Mouse (Mus musculus): Measurements from ENCODE around the gene Calm4. TPM values are rescaled to one million over a fixed set of nuclear protein-coding genes. Genes with fewer than 3 reads are reported as not detected.

Calm4 gene
- not detected for polyA plus RNA-seq (2017; shearing (Covaris generic))

GRCm38 (mm10) chr13:3837312-3837807 is at the start of gene Calm4:
TSS of gene Calm4 (plus strand) at chr13:3837757.

GRCm38 (mm10) chr13:3804186-3804585 is 33.4 kb upstream of the Calm4 start, which contains the start of gene Calml3:
TSS of gene Calml3 (minus strand) at chr13:3804316.

GRCm38 (mm10) chr13:3853648-3854333 is 16.2 kb downstream of the Calm4 start, which contains the start of gene Calm5:
TSS of gene Calm5 (plus strand) at chr13:3854173.

Other genes starting within 250 kb of the Calm4 start
- 52.6 TPM for gene Fam208b, start 226.6 kb upstream of the Calm4 start, polyA plus RNA-seq (2017; shearing (Covaris generic))
- gene Asb13, start 203.7 kb upstream of the Calm4 start, polyA plus RNA-seq (2017; shearing (Covaris generic)): 42.0 TPM
- gene Calml3, start 33.4 kb upstream of the Calm4 start, polyA plus RNA-seq (2017; shearing (Covaris generic)): not detected
- not detected for gene Calm5, start 16.4 kb downstream of the Calm4 start, polyA plus RNA-seq (2017; shearing (Covaris generic))
- 43.2 TPM for gene Net1, start 80.5 kb downstream of the Calm4 start, polyA plus RNA-seq (2017; shearing (Covaris generic))
- gene Tubal3, start 80.5 kb downstream of the Calm4 start, polyA plus RNA-seq (2017; shearing (Covaris generic)): not detected
- not detected for gene Ucn3, start 107.6 kb downstream of the Calm4 start, polyA plus RNA-seq (2017; shearing (Covaris generic))
- gene Akr1c14, start 211.3 kb downstream of the Calm4 start, polyA plus RNA-seq (2017; shearing (Covaris generic)): not detected

Measured in naive thymus-derived CD4-positive, alpha-beta T cell, adult 5 months (primary cell).